Mouse (Mus musculus) ES-Bruce4 (cell line): ENCODE results near the gene Rpl28.
A peak's percentile ranks its signal among the peaks of the same experiment; 100 is the strongest.

ENCODE experiments used
- CTCF ChIP-seq: IDR thresholded peaks from one replicate; pipeline ENCODE4 v1.8.1; 2011; ENCODE audit warnings: low read depth, low read length
- POLR2A ChIP-seq: IDR thresholded peaks from one replicate; pipeline ENCODE4 v1.8.1; 2011; ENCODE audit warnings: low read length; ENCODE audit not compliant: insufficient read depth

DNA sequence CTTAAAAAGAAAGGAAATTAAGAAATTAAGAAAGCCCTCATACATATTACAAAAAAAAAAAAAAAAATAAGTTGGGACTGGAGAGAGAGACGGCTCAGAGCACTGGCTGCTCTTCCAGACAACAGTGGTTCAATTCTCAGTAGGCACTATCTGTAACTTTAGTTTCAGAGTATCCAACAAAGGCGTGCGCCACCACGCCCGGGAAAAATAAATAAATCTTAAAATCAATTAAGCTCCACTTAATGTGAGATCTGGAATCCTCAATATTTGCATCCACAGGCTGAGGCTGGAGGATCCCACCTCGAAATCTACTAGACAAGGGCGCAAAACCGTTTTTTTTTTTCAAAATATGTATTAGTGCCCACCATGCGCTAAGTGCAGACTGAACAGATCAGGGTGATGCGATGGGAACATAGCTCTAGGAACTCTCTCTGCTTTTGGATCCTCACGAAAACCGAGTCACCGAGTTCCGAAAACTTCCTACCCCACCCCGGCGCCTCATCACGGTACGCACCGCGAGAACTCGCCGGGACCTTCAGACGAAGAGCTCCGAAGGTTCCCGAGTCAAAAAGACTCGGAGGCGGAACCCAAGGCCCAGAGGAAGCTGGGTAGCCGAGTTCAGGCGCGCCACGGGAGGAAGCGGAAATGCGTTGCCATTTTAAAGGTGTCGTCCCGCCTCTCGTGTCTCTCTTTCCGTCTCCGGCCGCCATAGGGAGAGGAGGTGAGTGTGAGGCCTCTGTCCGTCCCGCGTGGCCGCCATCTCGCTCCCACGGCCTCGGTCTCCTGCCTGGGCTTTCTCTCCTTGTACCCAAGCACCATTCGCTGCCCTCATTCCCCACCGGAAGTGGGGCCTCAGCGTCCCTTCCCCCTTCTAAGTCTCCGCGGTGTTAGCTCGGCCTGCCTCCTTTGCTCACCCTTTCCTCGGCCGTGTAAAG is at the start of gene Rpl28:
- TF ChIP-seq POLR2A = peak; percentile 83
- no peak for TF ChIP-seq CTCF
